Mouse (Mus musculus) stomach, postnatal 0 days (tissue): ENCODE measurements at regions not wholly inside any gene's neighbourhood (a gene's known extent, or its start where the extent isn't known, plus 50 kb on each side); places are given as distances from the start of the nearest gene placed in this dataset.

Source experiments
- ATAC-seq: fragments of 200-750 bp; cut with Nextera tagmentation; 2 replicates; pipeline ENCODE4 v1.8.0; 2017; ENCODE audit not compliant: low FRiP score, low TSS enrichment
- DNase-seq: peaks from one replicate; pipeline ENCODE4 v3.0.0-alpha.2; 2016; ENCODE audit warnings: low spot score
- H3K27ac ChIP-seq: fragments of 300-500 bp; sonication (generic); replicated peaks from 2 replicates; pipeline ENCODE4 v1.5.1; 2014; ENCODE audit warnings: mild to moderate bottlenecking, control low read depth
- H3K27me3 ChIP-seq: fragments of 300-500 bp; sonication (generic); 2 replicates; pipeline ENCODE4 v1.6.1; 2014; ENCODE audit warnings: low read length; ENCODE audit not compliant: control insufficient read depth, insufficient read depth
- H3K36me3 ChIP-seq: fragments of 300-500 bp; sonication (generic); 2 replicates; pipeline ENCODE4 v1.6.1; 2014; ENCODE audit warnings: low read length, mixed read lengths; ENCODE audit not compliant: control insufficient read depth, insufficient read depth
- H3K4me1 ChIP-seq: fragments of 300-500 bp; sonication (generic); replicated peaks from 2 replicates; pipeline ENCODE4 v1.6.1; 2014; ENCODE audit warnings: antibody characterized with exemption; ENCODE audit not compliant: control insufficient read depth, insufficient read depth
- H3K4me2 ChIP-seq: fragments of 300-500 bp; sonication (generic); replicated peaks from 2 replicates; pipeline ENCODE4 v1.6.1; 2014; ENCODE audit warnings: low read depth, mild to moderate bottlenecking, control low read depth, moderate library complexity
- H3K4me3 ChIP-seq: fragments of 300-500 bp; sonication (generic); 2 replicates; pipeline ENCODE4 v1.5.1; 2014; ENCODE audit warnings: low read depth, low read length, control low read depth
- H3K9ac ChIP-seq: fragments of 300-500 bp; sonication (generic); 2 replicates; pipeline ENCODE4 v1.6.1; 2014; ENCODE audit warnings: mild to moderate bottlenecking, low read length, control low read depth, mixed read lengths
- H3K9me3 ChIP-seq: fragments of 300-500 bp; sonication (generic); 2 replicates; pipeline ENCODE4 v1.6.1; 2016; ENCODE audit warnings: low read length; ENCODE audit not compliant: control insufficient read depth
- CTCF ChIP-seq: IDR thresholded peaks from 2 replicates; pipeline ENCODE4 v1.5.1; 2016; ENCODE audit warnings: antibody characterized with exemption, low read depth, mild to moderate bottlenecking, moderate library complexity
- EP300 ChIP-seq: optimal IDR thresholded peaks from 2 replicates; pipeline ENCODE3; 2016; ENCODE audit warnings: antibody characterized with exemption
- WGBS: fragments of 180-500 bp; shearing (Covaris S2); extraction: QIAGEN DNeasy Blood & Tissue Kit; methylation state at CpG from one replicate; pipeline ENCODE4 v1.1.7; 2014; 5-methylcytosine and 5-hydroxymethylcytosine counted together

DNA sequence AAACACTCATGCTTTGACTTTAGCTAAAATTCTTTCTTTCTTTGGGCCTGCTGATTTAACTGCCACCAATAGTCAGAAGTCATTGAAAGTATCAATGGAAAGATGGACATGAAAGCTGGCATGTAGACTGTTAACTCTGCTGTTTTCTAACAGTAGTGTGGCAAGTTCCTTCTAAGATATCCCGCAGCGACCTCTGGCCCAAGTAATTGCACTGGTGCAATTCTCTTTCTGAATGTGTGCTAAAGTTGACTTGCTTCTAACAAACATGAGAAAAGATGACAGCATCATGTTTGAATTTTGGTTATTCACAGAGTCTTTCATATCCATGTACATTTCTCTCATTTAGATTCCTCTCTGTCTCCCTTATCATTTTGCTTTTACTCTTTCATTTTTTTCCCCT, 109.7 kb upstream of the Rmdn2 start:
- WGBS: 90% methylated on average over 2 of the region's 2 CpGs
- Histone ChIP-seq H3K27me3 (no peaks in the 10 kb centered on the region), H3K27ac (no peak overlapping the region), H3K36me3 (no peaks in the 10 kb centered on the region), H3K4me2 (no peak overlapping the region), H3K9me3 (no peaks in the 10 kb centered on the region), H3K4me3 (no peak overlapping the region), H3K4me1 (no peaks in the 10 kb centered on the region), H3K9ac (no peak overlapping the region)
- ATAC-seq (no peak), DNase-seq (no peak)
- no peak for TF ChIP-seq CTCF
- TF ChIP-seq EP300: no peak

DNA sequence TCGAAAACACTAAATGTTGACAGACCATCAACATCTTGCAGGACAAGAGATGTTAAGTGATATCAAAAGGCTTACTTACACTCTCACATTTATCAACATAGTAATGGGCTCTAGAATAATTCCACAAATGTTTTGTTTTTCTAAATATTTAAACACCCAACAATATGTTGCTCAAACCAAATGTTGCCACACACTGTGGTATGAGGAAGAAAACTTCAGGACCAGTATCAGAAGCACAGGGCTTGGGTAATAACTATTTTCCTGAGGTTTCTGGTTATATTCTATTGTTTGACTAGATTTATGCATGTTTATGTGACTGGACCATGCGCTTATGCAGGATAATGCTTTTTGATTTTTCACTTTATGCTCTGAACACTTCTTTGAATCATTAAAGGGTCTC, 108.6 kb upstream of the Rmdn2 start:
- no peak overlapping the region for H3K4me2 ChIP-seq
- H3K9ac ChIP-seq: no peak overlapping the region
- TF ChIP-seq EP300: no peak
- TF ChIP-seq CTCF: no peak
- H3K27me3 ChIP-seq: no peaks in the 10 kb centered on the region
- H3K4me1 ChIP-seq: no peaks in the 10 kb centered on the region
- H3K36me3 ChIP-seq: no peaks in the 10 kb centered on the region
- H3K4me3 ChIP-seq: no peak overlapping the region
- H3K27ac ChIP-seq: no peak overlapping the region
- ATAC-seq: no peak
- WGBS: 90% methylated on average over 2 of the region's 2 CpGs
- no peak for DNase-seq
- H3K9me3 ChIP-seq: no peaks in the 10 kb centered on the region

DNA sequence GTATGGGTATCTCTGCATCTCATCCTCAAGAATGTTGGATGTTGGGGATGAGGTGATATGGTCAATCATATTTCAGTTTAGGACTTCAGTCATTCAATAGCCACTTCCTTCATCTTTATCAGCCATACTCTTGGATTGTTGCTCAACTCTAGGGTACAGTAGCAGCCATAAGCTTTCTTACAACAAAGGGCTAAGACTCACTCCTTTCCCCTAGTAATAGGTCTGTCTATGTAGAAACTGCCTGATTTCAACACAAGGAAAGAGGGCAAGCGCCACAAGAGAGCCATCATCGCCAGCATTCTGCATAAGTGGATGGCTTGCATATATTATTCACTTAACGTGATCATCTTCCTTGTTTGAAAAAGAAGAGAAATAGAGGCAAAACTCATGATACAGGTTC, 107.5 kb upstream of the Rmdn2 start:
- no peaks in the 10 kb centered on the region for H3K9me3 ChIP-seq
- ATAC-seq (no peak), DNase-seq (no peak)
- WGBS: 87% methylated on average over 3 of the region's 3 CpGs
- H3K4me2 ChIP-seq: no peak overlapping the region
- H3K27me3 ChIP-seq: no peaks in the 10 kb centered on the region
- no peaks in the 10 kb centered on the region for H3K4me1 ChIP-seq
- H3K4me3 ChIP-seq: no peak overlapping the region
- H3K36me3 ChIP-seq: no peaks in the 10 kb centered on the region
- no peak overlapping the region for H3K9ac ChIP-seq
- TF ChIP-seq CTCF: no peak
- no peak for TF ChIP-seq EP300
- no peak overlapping the region for H3K27ac ChIP-seq

DNA sequence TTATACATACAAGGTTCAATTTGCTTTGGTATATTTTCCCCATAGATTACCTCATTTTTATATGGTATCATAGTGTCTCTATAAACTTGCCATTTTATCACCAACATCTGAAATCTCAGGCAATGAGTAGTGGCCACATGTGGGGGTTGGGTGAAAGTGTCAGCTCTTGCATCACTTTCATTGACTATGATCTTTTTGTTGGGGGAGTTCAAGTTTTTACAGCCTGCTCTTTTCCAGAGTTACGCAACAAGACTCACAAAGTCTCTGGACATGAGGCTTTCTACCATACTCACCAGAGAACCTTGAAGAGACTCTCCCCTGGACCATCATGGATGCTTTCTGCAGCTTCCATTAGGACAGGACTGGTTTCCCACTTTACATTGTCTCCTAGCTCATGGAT, 106.1 kb upstream of the Rmdn2 start:
- no peak overlapping the region for H3K27ac ChIP-seq
- no peak for TF ChIP-seq CTCF
- TF ChIP-seq EP300: no peak
- H3K9ac ChIP-seq: no peak overlapping the region
- H3K27me3 ChIP-seq: no peaks in the 10 kb centered on the region
- no peaks in the 10 kb centered on the region for H3K4me1 ChIP-seq
- ATAC-seq (no peak), DNase-seq (no peak)
- no peaks in the 10 kb centered on the region for H3K9me3 ChIP-seq
- no peaks in the 10 kb centered on the region for H3K36me3 ChIP-seq
- H3K4me2 ChIP-seq: no peak overlapping the region
- H3K4me3 ChIP-seq: no peak overlapping the region
- WGBS: 96% methylated on average over 1 of the region's 1 CpGs

DNA sequence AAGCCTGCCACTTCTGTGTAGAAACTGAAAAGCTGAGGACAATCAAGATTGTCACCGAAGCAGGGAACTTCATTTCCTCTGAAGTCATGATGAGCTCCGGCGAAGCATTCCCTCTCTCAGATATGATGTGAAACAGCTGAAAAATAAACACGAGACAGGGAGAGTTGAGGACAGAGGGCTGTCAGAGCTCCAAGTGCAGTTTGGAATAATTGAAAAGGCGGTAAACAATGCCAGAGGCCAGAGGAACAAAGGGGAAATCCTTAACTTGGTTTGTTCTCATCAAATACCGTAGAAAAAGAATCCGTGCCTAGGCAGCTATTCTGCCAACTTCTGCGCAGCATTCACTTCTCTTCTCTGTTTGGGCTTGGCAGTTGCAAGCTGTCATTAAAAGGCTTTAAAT, 102.4 kb upstream of the Rmdn2 start:
- Histone ChIP-seq H3K27me3 (no peaks in the 10 kb centered on the region), H3K27ac (no peak overlapping the region), H3K9me3 (no peaks in the 10 kb centered on the region), H3K4me3 (no peak overlapping the region), H3K4me1 (no peaks in the 10 kb centered on the region), H3K4me2 (no peak overlapping the region), H3K36me3 (no peaks in the 10 kb centered on the region), H3K9ac (no peak overlapping the region)
- TF ChIP-seq EP300: no peak
- TF ChIP-seq CTCF: no peak
- ATAC-seq (no peak), DNase-seq (no peak)
- WGBS: 33% methylated on average over 8 of the region's 8 CpGs

DNA sequence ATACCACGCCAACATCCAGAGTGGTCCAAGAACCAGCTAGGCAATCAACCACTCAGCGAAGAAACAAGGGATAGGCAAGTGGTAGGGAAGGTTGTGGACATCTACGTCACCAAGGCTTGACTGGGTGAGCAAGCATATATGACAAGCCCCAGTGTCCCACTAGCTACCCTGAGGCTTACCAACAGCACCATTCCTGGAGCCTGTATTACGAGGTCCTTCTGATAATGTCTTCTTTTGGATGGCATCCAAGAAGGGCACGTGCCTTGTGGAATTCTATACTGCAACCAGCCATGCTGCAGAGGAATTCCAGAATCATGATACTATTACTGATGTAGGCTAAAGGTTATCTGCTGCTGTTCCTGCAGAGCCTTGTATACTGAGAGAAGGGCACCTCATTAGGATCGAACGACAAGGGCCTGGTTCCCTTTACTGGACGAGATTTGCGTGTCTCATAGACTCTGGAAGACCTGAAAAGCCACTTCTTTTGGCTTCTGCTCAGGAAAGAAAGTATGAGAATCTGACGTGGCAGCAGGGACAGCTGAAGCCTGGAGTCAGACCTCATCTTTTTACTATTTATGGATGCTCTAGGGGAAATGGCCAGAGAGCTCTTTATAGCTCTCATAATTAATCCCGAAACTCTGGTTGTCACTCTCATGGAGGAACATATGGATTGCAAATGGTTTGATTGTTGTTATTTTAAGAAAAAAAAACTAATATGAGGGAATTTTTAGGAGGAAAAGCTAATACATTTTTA, 101.5 kb upstream of the Rmdn2 start:
- no peaks in the 10 kb centered on the region for H3K4me1 ChIP-seq
- no peak for TF ChIP-seq EP300
- H3K4me2 ChIP-seq: no peak overlapping the region
- DNase-seq (no peak), ATAC-seq (no peak)
- H3K9me3 ChIP-seq: no peaks in the 10 kb centered on the region
- no peaks in the 10 kb centered on the region for H3K36me3 ChIP-seq
- H3K27ac ChIP-seq: no peak overlapping the region
- H3K27me3 ChIP-seq: no peaks in the 10 kb centered on the region
- 65% methylated on average over 11 of the region's 11 CpGs for WGBS
- no peak overlapping the region for H3K9ac ChIP-seq
- no peak overlapping the region for H3K4me3 ChIP-seq
